Mouse (Mus musculus) embryonic fibroblast, embryonic 13.5 days (primary cell): ENCODE measurements at regions not wholly inside any gene's neighbourhood (a gene's known extent, or its start where the extent isn't known, plus 50 kb on each side); places are given as distances from the start of the nearest gene placed in this dataset.

Source experiments
- CTCF ChIP-seq: IDR thresholded peaks from 2 replicates; pipeline ENCODE4 v1.5.1; 2011; ENCODE audit warnings: mild to moderate bottlenecking, control low read depth, low read length, moderate library complexity, borderline replicate concordance; ENCODE audit not compliant: insufficient read depth
- POLR2A ChIP-seq: IDR thresholded peaks from 2 replicates; pipeline ENCODE4 v1.6.1; 2011; ENCODE audit warnings: low read depth, mild to moderate bottlenecking, control low read depth, low read length, moderate library complexity

DNA sequence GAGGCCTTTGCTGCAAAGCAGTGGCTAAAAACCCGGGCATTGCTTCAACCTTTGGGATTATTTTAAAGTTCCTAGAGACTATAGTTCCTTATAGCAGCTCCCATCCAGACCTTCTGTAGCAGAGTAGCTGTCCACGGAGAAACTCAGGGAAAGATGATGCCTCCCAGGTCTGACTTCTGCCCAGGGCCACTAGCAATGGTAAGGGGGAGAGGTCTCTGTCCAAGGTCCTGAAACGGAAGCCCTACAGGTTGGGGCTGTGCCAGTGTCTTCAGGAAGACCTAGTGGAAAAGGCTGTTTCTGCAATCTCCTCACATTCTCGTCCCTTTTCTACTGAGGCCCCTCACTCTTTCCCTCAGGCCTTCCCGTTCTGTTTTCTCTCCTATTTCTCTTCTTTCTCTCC lies 168.0 kb downstream of the Gm26897 start:
- TF ChIP-seq CTCF (no peak), POLR2A (no peak)
